Mouse (Mus musculus) sigmoid colon, adult 10 weeks (tissue): ENCODE measurements around the gene Smarca2. TPM values are rescaled to one million over a fixed set of nuclear protein-coding genes. Genes with fewer than 3 reads are reported as not detected.

ENCODE experiments used
- polyA plus RNA-seq: library from polyadenylated mRNA; stranded (reverse); fragments of 350-450 nt; fragmentation: Illumina TruSeq; extraction: RNeasy Lipid Tissue Mini Kit (QIAGEN cat#74804); gene quantifications from one replicate; pipeline ENCODE4 v1.2.3, GENCODE M21; 2014; ENCODE audit warnings: low read depth, low replicate concordance

Smarca2 gene
- polyA plus RNA-seq, result 82.2 TPM

GRCm38 (mm10) chr19:26604755-26605300 lies at the start of gene Smarca2:
Gene Smarca2, plus strand, starts transcription at chr19:26605050.

